Mouse (Mus musculus) CH12F3 (cell line): Measurements from ENCODE around the gene Dnmbp.

Source experiments
- in situ Hi-C: fragments of 300-500 bp; cut with MboI; formaldehyde crosslinking; loops from 2 replicates; pipeline ENCODE4 v1.14.3; 2020; ENCODE audit warnings: low sequenced_read_pairs

Dnmbp gene

DNA sequence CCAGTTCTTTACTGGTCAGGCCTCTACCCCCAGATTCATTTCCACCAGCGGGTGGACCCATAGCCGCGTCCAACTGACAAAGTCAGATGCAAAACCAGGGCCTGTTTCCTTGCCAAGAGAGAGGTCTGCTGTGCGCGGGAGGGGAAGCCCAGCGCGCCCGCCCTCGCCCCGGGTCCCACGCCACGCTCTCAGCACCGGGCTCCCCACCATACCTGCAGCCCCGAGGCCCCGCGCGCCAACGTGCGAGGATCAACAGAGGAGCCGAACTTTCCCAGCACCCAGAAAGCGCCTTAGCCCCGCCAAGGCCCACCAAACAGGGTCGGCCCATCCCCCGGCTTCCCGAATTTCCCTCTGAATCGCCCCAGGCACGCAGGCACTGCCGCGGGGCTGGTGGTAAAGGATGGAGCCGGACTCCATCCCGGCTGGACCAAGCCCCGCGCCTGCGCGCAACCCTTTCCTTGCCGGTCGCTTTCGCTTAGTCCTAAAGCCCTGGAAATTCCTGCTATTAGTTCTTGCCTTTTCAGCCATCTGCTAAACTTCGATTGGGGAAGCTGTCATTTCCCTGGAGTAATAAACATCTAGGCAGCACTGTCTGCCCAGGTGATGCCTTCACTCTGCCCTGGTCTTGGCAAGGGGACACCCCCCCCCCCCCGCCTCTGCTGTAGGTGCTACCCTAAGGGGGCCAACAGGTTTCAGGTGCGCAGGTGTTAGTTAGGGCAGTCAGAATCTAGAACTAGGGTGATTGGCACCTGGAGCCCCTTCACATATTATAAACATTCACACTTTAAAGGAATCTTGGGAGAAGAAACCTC is 60.4 kb downstream of the Dnmbp start:
- in situ Hi-C loops, result no loop called here

DNA sequence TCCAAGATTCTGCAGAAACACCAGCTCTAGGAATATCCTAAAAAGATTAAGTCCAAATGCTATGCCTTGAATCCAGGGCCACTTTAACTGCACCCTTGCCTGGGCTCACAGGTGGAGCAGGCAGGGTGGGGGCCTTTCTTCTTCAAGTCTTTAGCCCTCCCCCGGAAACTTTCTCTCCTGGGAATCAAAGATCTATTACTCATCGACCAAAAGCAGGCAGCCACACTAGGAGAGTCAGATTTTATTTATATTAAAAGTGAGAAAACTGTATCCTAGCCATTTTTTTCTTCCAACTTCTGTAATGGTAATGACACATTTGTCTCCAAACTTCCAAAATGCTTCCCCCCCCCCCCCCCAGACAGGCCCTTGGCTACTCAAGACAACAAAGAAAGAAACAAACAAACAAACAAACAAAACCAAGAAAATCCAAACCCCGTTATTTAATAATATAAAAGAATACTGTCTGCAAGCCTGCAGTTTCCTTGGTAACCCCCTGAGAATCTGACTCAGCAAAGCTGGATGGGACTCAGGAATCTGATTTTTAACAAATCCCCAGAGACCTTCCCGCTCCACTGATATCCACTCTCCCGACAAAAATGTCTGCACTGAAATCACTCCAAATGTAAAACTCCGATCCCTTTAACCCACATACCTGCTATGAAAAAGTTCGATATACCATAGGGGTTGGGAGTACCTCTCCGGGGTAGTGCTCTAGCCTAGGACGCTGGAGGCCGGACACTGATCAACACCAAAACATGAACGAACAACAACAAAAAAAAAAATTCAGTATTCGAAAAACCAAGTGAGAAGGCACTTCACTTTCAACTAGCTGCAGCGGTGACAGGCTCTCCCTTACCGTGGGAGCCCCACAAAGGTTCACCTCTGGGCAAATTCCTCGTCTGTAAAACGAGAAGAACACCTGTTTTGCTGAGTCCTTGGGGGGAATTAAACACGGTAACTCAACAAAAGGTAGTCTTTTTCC is 61.6 kb downstream of the Dnmbp start:
- in situ Hi-C loops, result no loop called here

- in situ Hi-C loops, result no loop called here
Observed at GRCm38 (mm10) chr19:43877364-43877763, 62.6 kb downstream of the Dnmbp start.

DNA sequence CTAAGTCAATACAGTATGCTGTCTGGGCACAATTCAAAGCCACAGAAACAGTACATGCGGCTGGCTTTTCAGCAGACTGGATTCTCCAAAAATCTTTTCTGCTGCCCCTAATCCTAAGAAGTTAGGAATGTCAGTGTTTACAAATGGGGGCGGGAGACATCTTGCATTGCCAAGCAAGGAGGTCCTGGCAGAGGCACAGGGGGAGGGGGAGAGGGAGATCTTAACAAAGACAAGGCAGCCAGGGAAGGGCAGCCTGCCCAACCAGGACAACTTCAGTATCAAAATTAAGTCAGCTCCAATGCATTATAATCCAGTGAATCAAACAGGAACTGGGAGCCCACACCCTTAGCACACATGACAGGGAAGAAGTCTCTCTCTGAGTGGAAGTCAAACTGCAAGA is 64.0 kb downstream of the Dnmbp start:
- in situ Hi-C loops, result no loop called here

GRCm38 (mm10) chr19:43874351-43874750 is 65.6 kb downstream of the Dnmbp start:
- in situ Hi-C loops, result no loop called here

- in situ Hi-C loops, result no loop called here
Observed at GRCm38 (mm10) chr19:43870418-43870817, 69.6 kb downstream of the Dnmbp start.

GRCm38 (mm10) chr19:43857347-43857746 is 82.6 kb downstream of the Dnmbp start:
- in situ Hi-C loops, result no loop called here

DNA sequence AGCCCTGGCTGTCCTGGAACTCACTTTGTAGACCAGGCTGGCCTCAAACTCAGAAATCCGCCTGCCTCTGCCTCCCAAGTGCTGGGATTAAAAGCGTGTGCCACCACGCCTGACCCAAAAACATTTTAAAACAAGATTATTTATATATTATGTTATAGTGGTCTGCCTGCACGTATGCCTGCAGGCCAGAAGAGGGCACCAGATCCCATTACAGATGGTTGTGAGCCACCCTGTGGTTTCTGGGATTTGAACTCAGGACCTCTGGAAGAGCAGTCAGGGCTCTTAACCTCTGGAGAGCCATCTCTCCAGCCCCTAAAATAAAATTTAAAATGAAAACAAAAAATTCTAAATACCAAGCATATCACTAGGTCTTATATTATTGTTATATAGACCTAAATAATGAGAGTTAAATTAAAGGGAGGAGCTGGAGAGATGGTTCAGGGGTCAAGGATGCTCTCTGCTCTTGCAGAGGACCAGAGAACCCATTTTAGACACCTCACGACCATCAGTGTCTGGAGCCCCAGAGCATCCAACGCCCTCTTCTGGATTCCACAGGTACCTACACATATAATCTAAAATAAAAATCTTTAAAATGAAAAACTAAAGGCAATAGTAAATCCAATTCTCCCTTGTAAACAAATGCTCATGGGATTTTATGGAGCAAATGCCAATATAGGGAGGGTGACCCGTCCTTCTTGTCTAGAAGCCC is 87.0 kb downstream of the Dnmbp start:
- in situ Hi-C loops, result no loop called here

GRCm38 (mm10) chr19:43851996-43852630 is 87.9 kb downstream of the Dnmbp start:
- in situ Hi-C loops, result no loop called here

GRCm38 (mm10) chr19:43850026-43850425 is 90.0 kb downstream of the Dnmbp start:
- in situ Hi-C loops, result no loop called here

DNA sequence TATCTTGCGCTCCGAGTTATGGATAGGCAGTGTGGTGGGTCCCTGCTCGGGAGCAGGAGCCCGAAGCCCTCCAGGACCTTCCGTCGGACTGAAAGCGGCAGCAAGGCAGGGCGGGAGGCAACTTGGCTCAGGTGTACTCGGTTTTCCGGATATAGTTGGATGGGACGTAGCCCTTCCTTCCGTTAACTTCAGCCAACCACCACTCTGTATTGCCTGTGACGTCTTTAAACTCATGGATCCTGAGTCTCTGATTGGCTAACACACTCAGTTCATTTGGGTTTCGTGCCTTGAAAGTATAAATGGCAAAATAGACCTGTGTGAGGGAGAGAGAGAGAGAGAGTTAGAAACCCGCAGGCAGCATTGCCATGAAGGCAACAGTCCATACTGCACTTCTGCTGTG is 92.0 kb downstream of the Dnmbp start:
- in situ Hi-C loops, result no loop called here

- in situ Hi-C loops, result no loop called here
Observed at GRCm38 (mm10) chr19:43847056-43847455, 92.9 kb downstream of the Dnmbp start.

DNA sequence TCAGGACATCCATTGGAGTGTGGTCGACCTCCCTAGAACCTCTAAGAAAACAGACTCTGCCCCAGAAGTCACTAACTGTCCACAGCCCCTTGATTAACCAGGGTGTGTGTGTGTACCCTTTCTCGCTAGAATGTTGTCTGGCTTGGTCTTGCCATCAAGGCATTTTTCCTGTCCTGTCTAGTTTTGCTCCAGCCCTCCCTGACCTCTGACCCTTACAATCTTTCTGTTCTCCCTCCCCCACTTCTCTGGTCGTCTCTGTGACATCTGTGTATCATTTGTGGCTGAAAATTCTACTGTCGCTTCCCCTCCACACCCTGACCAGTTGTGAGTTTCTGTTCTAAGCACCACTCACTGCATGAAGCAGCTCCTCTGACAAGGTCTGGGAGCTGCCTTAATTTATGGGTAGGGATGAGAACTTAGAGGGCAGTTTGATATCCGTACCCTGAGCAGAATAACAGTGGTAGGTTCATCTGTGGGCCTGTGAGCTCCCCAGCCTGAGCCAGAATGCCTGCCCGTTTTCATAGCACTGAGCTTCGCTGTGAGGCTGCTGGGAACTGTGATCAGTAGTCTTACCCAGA is 94.6 kb downstream of the Dnmbp start:
- in situ Hi-C loops, result no loop called here

- in situ Hi-C loops, result no loop called here
Observed at GRCm38 (mm10) chr19:43843184-43843583, 96.8 kb downstream of the Dnmbp start.

- in situ Hi-C loops, result no loop called here
Observed at GRCm38 (mm10) chr19:43832425-43833069, 107.4 kb downstream of the Dnmbp start.

GRCm38 (mm10) chr19:43826855-43827254 is 113.1 kb downstream of the Dnmbp start:
- in situ Hi-C loops, result no loop called here

- in situ Hi-C loops, result no loop called here
Observed at GRCm38 (mm10) chr19:43815661-43816414, 124.2 kb downstream of the Dnmbp start.

DNA sequence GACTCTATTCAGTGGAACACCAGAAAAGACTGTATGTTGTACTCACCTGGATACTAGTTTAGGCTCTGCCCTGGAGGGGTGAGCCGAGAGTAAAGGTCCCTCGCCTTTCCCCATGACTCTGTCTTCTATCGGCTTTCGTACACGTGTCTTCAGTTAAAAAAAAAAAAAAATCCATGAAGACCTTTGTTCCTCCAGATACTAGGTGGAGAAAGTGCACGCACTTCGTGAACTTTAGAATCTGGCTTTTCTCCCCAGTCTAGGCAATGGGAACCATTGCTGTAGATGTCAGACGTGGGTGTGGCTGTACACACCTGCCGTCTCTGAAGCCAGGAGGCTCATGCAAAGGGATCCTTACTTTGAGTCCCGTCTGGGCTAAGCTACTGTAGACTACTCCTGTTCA is 126.7 kb downstream of the Dnmbp start:
- in situ Hi-C loops, result no loop called here

- in situ Hi-C loops, result no loop called here
Observed at GRCm38 (mm10) chr19:43811419-43811818, 128.6 kb downstream of the Dnmbp start.
